Comparison of ENCODE assay signal across 1 mouse cellular context in genomic region chr11:96076221-96077105, GRCm38 (mm10).
A peak's percentile ranks its signal among the peaks of the same experiment; 100 is the strongest.
TF ChIP-seq lines count a peak whose summit lies in the region.

No protein-coding gene starts in this region.

TF ChIP-seq in MEL, 35 proteins besides CTCF, POLR2A, EP300 and RAD21 (continued from another document):
- TF ChIP-seq NELFE (IDR thresholded peaks at IDR 0.05; ENCODE audit: low read depth, low read length): peak; percentile 79; the same call in 1 of the 2 replicates
TF ChIP-seq in MEL: peak in this region for 4.
